Mouse (Mus musculus) kidney, adult 11 months (tissue): Measurements from ENCODE around the gene Rrp8.

ENCODE experiments used
- DNase-seq: peaks from one replicate; pipeline ENCODE4 v3.0.0; 2022

Rrp8 gene

DNA sequence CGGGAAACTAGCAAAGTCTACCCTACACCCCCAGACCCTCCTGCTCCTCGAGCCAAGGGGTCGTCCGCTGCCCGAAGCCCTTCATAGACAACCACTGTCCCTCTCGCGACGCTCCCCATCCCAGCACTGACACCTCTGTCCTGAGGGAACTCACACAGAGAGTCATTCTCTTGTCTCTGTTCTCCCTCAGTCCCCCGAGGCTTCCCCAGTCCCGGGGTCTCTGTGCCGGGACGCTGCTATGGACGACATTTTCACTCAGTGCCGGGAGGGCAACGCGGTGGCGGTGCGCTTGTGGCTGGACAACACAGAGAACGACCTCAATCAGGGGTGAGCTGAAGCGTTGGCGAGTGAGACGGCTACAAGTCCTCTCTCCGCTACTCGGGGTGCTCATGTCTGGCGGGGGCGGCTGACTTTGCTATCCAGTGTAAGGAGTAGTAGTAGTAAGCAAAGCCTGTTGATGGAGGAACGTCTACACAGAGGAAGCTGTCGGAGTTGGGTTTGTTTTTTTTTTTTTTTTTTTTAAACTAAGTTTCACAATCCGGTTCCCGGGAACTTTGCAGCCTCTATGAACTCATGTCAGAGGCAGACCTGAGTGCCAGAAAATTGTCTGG is at the start of gene Rrp8:
Gene Rrp8, minus strand, starts transcription at position 475 of the 611 bp plus-strand sequence.
- DNase-seq = peak; percentile 37

- DNase-seq = no peak
These were observed 49.5 kb upstream of the Rrp8 start for GRCm38 (mm10) chr7:105786506-105787284.

DNA sequence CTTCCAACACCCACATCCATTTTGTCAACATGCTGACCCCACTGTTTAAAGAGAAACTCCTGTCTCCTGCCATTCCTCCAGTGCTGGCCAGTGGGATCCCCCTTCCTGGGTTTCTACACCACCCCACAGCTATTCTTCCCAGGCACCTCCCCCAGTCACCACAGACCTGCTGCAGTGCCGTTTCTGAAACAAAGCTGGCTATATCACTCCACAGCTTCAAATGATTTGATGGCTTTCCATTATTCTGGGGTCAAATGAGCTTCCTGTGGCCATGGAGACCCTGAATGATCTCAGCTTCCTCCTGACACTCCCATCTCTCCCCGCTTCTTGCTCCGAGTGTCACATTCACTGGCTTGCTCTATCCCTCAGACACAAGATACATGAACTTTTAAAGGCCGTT is 47.4 kb upstream of the Rrp8 start:
- no peak for DNase-seq

- DNase-seq = no peak
These were observed 46.7 kb upstream of the Rrp8 start for GRCm38 (mm10) chr7:105783861-105784260.

- no peak for DNase-seq
These were observed 41.5 kb upstream of the Rrp8 start for GRCm38 (mm10) chr7:105778553-105779265.

GRCm38 (mm10) chr7:105777797-105778552 is 40.8 kb upstream of the Rrp8 start:
- peak; percentile 68 for DNase-seq

DNA sequence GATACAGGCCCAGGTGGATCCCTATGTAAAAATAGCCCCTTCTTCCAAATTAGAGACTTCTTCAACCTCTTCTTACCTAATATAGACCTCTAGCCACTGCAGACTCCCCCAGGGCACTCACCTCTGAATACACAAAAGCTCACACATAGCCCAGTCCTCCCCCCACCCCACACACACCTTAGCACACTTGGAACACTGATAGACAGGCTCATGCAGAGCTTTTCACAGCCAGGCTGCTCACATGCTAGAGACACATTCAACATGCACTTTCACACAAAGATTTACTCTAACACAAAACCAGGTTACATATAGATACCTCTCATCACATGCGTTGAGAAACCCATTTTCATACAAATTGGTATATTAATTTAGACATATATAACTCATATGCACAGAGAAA is 40.1 kb upstream of the Rrp8 start:
- no peak for DNase-seq

- DNase-seq = no peak
These were observed 38.8 kb upstream of the Rrp8 start for GRCm38 (mm10) chr7:105776026-105776425.

- peak; percentile 52 for DNase-seq
These were observed 37.5 kb upstream of the Rrp8 start for GRCm38 (mm10) chr7:105774661-105775060.

GRCm38 (mm10) chr7:105773041-105773440 is 35.9 kb upstream of the Rrp8 start:
- no peak for DNase-seq

DNA sequence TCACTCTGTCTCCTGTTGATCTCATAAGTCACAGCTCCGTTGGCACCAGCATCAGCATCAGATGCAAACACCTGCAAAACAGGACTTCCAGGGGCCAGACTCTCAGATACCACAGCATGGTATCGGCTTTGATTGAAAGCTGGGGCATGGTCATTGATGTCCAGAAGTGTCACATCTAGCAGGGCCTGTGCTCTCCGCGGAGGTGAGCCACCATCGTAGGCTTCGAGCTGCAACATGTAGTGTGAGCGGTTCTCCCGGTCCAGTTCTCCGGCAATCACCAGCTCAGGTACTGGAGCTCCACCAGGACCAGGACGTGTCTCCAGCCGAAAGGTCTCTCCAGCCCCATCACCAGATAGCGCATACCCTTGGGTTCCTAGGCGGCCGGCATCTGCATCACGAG is 35.1 kb upstream of the Rrp8 start:
- no peak for DNase-seq

- no peak for DNase-seq
These were observed 32.8 kb upstream of the Rrp8 start for GRCm38 (mm10) chr7:105769959-105770358.

DNA sequence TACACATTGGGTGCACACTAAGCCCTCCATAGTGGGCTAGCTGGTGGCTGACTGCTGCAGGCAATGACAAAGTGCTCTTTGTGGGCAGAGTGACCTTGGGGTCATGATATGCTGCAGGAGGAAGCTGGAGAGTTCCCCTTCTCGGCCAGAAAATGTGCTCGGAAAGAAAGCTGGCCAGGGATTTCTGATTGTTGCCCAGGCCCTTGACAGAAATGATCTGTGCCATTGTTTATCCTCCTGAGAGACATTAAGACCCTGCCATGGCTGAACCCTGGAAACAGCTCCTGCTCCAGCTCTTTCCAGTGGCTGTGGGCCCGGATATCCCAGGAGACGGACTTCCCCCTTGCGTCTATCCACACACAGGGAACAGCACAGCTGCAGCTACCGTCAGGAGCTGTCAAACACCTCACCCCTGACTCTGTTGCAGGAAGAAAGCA is 30.6 kb upstream of the Rrp8 start:
- DNase-seq = peak; percentile 51

GRCm38 (mm10) chr7:105764331-105764730 is 27.1 kb upstream of the Rrp8 start:
- no peak for DNase-seq

DNA sequence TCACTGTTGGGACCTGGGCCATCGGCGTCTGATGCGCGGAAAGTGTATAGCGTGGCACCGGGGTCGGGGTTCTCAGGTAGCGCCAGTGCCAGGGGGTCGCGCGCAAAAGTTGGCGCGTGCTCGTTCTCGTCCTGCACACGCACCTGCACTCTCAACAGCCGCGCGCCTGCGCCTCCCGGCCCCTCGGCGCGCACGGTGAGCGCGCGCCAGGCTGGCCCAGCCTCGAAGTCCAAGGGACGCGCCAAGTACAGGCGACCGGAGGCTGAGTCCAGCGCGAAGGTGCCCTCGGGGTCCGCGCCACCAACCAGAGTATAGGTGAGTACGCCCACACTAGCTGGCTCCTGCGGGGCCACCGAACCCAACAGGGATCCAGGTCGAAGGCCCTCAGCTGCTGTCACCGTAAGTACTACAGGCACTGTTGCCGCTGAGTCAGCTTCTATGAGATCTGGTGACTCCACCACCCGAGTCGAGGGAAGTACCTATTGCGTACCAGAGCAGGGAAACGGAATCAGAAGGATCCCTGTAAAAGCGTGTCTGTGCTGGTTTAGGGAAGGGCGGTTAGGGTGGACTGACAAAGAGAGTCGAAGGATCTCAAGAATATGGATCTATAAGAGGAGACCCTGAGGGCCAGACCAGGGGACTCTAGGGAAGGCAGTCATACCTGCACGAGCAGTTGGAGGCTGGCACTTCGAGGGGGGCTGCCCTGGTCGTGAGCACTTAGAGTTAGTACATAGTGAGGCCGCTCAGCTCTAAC is 25.5 kb upstream of the Rrp8 start:
- DNase-seq = no peak

- no peak for DNase-seq
These were observed 24.8 kb upstream of the Rrp8 start for GRCm38 (mm10) chr7:105761813-105762484.

GRCm38 (mm10) chr7:105753281-105753680 is 16.1 kb upstream of the Rrp8 start:
- DNase-seq = no peak

- no peak for DNase-seq
These were observed 15.5 kb upstream of the Rrp8 start for GRCm38 (mm10) chr7:105752716-105753115.

DNA sequence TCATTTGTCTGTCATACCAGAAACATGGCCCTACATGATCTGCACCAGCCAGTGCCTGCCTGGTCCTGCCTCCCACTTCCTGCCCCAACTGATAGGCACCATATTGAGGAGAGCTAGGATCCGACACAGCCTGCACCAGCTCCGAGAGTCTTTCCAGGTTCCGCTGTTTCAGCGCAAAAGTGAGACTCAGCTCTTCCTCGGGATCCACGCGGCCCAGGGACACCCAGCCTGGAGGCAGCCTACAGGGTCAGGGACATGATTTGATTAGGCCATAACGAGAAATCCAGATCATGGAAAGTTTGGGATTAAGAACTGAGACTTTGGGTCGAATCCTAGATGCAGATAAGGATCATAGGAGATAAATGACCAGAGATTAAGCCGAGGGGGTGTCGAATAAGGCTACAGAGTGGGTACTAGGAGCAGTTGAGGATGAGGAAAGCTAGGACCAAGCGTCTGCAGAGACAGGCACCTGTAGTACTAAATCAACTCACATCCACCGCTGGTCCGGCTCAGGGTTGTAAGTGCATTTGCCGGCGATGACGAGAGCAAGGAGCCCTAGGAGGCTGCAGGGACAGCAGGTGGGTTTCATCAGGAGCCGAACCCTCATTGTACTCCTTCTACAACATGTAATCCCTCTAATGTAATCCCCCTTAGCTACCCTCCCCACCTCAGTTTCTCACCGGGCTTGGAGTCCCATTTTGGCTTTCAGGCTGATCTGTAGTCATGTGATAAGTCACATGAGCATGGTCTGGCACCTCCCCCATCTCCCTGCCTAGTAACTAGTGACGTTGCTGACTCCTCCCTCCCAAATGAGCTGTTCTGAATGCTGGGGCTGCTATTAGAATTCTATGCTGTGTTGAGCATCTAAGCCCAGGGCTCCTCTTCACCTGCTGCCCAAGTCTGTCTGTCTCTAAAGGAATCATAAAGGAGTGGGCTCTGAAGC is 14.6 kb upstream of the Rrp8 start, which contains the start of gene Tpp1:
Gene Tpp1, minus strand, starts transcription at position 745 of the 943 bp plus-strand sequence.
- peak; percentile 96 for DNase-seq

DNA sequence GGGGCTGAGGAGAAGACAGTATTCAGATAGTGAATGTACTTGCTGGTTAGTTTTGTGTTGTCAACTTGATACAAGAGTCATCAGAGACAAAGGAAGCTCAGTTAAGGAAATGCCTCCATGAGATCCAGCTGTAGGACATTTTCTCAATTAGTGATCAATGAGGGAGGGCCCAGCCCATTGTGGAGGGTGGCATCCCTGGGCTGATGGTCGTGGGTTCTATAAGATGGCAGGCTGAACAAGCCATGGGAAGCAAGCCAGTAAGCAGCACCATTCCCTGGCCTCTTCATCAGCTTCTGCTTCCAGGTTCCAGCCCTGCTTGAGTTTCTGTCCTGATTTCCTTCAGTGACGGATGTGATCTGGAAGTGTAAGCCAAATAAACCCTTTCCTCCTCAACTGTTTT is 10.6 kb upstream of the Rrp8 start:
- DNase-seq = no peak
